Mouse (Mus musculus): ENCODE results near the gene Dbp.

GRCm38 (mm10) chr7:45722348-45722713, 17.4 kb downstream of the Dbp start:
- TF ChIP-seq CTCF (IDR thresholded peaks at IDR 0.05; ENCODE audit: extremely low read depth, insufficient read depth, low read length): no peak
- no peak for TF ChIP-seq POLR2A (IDR thresholded peaks at IDR 0.05; ENCODE audit: extremely low read depth, insufficient read depth, low read length)
